Mouse (Mus musculus) CD4-positive, CD25-positive, alpha-beta regulatory T cell, adult 2 months (primary cell): ENCODE measurements around the gene Syt16.

Experiments
- DNase-seq: peaks from one replicate; pipeline ENCODE4 v3.0.0-alpha.2; 2012; ENCODE audit warnings: low read depth, low spot score

The Syt16 gene

GRCm38 (mm10) chr12:74105811-74106513 lies 108.5 kb downstream of the Syt16 start:
- DNase-seq, result no peak

GRCm38 (mm10) chr12:74108663-74109081 lies 111.2 kb downstream of the Syt16 start:
- no peak for DNase-seq

- no peak for DNase-seq
Observed at GRCm38 (mm10) chr12:74109462-74110068, 112.1 kb downstream of the Syt16 start.

- DNase-seq, result no peak
Observed at GRCm38 (mm10) chr12:74116825-74117224, 119.4 kb downstream of the Syt16 start.

- no peak for DNase-seq
Observed at GRCm38 (mm10) chr12:74125796-74126195, 128.3 kb downstream of the Syt16 start.

GRCm38 (mm10) chr12:74128229-74128628 lies 130.8 kb downstream of the Syt16 start:
- no peak for DNase-seq

GRCm38 (mm10) chr12:74131790-74132189 lies 134.3 kb downstream of the Syt16 start:
- no peak for DNase-seq

GRCm38 (mm10) chr12:74142147-74142546 lies 144.7 kb downstream of the Syt16 start:
- no peak for DNase-seq

- no peak for DNase-seq
Observed at GRCm38 (mm10) chr12:74144385-74144784, 146.9 kb downstream of the Syt16 start.

GRCm38 (mm10) chr12:74160791-74161190 lies 163.3 kb downstream of the Syt16 start:
- DNase-seq, result no peak

GRCm38 (mm10) chr12:74163080-74163479 lies 165.6 kb downstream of the Syt16 start:
- no peak for DNase-seq

- DNase-seq, result no peak
Observed at GRCm38 (mm10) chr12:74171257-74171656, 173.8 kb downstream of the Syt16 start.

GRCm38 (mm10) chr12:74173902-74174301 lies 176.4 kb downstream of the Syt16 start:
- DNase-seq, result no peak

GRCm38 (mm10) chr12:74184596-74184995 lies 187.1 kb downstream of the Syt16 start:
- no peak for DNase-seq

GRCm38 (mm10) chr12:74188243-74188785 lies 190.9 kb downstream of the Syt16 start:
- no peak for DNase-seq

- no peak for DNase-seq
Observed at GRCm38 (mm10) chr12:74188815-74189214, 191.4 kb downstream of the Syt16 start.

- no peak for DNase-seq
Observed at GRCm38 (mm10) chr12:74189840-74190239, 192.4 kb downstream of the Syt16 start.

GRCm38 (mm10) chr12:74190297-74190696 lies 192.8 kb downstream of the Syt16 start:
- DNase-seq, result no peak

- DNase-seq, result no peak
Observed at GRCm38 (mm10) chr12:74192552-74192951, 195.1 kb downstream of the Syt16 start.

GRCm38 (mm10) chr12:74201410-74201809 lies 203.9 kb downstream of the Syt16 start:
- DNase-seq, result no peak

GRCm38 (mm10) chr12:74202431-74203042 lies 205.1 kb downstream of the Syt16 start:
- DNase-seq, result no peak

GRCm38 (mm10) chr12:74212156-74212555 lies 214.7 kb downstream of the Syt16 start:
- no peak for DNase-seq
